Mouse (Mus musculus) 3T3-L1 (cell line): ENCODE results near the gene Ptch1.
A peak's percentile ranks its signal among the peaks of the same experiment; 100 is the strongest.

Source experiments
- DNase-seq: peaks from one replicate; pipeline ENCODE4 v3.0.0-alpha.2; 2015; ENCODE audit warnings: low read depth, low spot score

The Ptch1 gene

GRCm38 (mm10) chr13:63563781-63564625, 9.4 kb downstream of the Ptch1 start:
- peak; percentile 62 for DNase-seq

- peak; percentile 64 for DNase-seq
Measured at GRCm38 (mm10) chr13:63562972-63563780, 10.2 kb downstream of the Ptch1 start.

GRCm38 (mm10) chr13:63562141-63562971, 11.0 kb downstream of the Ptch1 start:
- DNase-seq: peak; percentile 20

DNA sequence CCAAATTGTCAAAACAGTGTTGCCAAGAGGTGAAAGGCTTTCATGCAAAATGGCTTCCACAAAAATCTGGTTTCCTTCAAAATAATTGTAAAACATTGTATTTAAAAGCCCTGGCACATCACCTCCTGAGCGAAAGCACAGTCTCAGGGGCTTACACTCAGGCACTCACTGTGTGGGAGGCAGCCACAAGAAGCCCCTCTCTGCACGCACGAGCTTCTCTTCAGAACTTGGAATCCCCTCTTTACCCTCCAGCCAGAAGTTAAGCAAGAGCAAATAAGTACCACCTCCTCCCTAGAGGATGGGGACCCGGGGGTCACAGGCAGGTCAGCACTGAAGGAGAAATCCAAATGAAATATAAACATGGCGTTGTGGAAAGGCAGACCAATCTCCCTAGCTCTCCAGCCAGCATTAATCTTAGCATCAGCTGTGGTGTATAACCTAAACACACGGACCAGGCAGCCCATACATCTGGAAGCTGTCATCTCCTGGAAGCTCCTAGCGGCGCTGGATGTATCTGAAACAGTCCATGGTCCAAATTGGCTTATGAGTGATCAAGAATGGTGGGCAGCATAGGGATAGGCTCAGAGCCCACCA, 15.0 kb downstream of the Ptch1 start:
- no peak for DNase-seq

DNA sequence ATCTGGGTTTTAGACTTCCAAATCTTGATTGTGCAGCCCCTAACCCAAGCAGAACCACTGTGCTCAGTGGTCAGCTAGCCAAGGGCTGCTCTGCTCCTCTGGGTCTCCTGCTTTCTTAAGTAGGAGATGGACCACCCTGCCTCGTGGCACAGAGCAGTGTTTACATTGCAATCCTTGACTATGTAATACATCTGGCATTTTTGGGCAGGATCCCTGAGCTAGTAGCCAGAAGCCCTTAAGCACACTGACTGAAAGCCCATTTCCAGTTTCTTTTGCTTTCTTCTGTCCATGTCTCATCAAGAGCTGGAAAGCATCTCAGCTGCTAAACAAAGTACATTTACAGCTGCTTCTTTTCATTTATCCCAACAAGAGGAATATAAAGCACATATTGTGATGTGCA, 17.0 kb downstream of the Ptch1 start:
- peak; percentile 35 for DNase-seq

DNA sequence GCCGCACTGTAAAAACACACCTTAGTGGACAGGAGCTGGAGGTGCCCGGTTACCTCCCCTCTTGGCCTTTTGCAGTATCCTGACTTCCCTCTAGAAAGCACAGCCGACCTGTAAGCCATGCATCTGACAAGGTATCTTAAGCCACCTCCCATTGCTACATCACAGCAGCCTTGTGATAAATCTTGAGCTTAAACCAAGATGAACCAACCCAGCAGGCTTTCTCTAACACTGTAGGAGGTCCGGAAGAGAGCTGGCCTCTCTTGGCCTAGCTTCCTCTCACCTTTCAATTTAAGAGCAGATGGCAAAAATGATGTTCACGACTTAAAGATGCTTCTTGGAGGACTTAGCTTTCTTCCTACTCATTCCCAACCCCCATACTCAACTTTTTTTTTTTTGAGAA, 17.5 kb downstream of the Ptch1 start:
- DNase-seq: no peak

GRCm38 (mm10) chr13:63554569-63554968, 18.8 kb downstream of the Ptch1 start:
- no peak for DNase-seq

DNA sequence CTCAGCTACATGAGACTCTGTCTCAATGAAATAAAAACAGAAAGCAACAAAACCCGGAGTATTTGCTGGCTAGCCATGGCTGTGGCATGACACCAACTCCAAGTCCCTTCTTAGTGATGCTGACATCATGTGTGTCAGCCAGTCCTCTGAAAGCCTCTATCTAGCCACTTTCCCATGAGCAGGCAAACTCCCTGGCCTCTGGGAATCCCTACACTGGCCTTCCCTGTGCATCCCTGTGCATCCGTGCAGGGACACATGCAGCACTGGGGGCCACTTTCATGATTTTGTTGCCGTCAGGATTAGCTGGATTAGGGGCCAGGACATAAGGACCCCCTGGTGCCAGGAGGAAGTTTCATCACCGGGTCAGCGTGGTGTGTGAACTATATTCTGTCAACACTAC, 20.0 kb downstream of the Ptch1 start:
- no peak for DNase-seq

DNA sequence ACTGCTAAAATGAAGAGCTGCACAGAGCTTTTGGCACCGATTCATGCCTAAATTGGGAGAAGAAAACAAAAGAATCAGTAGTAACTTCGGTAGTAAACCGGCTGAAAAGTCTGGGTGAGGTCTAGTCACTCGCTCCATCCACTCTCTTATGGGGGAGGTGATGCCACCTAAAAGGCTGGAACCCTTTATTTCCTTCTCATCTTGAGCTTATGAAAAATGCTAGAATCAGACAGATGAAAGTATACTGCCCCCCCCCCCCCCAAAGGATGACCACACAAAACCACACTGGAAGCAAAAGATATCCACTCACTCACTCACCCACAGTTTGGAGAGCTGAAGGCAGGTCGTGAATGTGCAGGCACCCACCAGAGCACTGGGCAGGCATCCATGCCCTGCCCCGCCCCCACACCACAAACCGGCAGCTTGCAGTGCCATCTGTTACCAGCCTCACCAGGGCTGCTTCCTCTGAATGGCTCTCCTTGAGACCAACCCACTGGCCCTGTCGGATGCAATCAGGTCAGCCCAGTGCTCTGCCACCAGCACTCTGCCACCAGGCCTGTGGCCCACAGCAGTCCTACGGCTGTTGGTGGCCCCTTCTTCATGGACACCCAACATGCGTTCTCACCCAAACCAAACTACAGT, 21.0 kb downstream of the Ptch1 start:
- no peak for DNase-seq

DNA sequence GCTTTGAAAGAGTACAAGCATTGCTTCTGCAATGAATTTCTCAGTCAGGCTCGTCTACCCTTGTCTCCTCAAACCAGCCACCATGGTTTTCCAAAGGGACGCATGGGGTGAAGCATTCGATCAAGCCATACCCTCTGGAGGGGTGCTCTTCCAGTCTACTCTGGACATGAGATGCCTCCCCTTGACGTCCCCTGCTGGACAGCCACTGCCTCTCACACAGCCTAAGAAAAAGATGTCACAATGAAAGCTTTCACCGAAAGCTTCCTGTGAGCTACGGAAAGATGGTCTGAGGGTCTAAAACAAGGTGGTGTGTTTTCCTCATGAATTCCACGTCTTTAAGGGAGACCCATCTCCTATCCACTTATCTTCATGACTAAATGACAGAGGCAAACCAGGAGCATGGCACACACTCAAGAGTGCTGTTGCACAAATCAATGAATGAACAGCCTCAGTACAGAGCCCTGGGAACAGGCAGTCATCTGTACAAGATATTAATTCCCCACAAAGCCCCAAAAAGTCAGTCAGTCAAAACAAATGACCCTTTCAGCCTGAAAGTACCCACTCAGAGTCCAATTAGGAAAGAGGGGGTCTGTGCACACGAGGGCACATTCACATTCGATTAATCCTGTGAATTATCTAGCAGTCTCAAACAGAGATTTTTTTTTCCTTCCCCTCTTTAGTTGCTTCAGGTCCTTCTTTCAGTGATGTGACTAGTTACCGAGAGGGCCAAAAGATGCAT, 21.7 kb downstream of the Ptch1 start:
- DNase-seq: no peak

- no peak for DNase-seq
Measured at GRCm38 (mm10) chr13:63550367-63550766, 23.0 kb downstream of the Ptch1 start.

DNA sequence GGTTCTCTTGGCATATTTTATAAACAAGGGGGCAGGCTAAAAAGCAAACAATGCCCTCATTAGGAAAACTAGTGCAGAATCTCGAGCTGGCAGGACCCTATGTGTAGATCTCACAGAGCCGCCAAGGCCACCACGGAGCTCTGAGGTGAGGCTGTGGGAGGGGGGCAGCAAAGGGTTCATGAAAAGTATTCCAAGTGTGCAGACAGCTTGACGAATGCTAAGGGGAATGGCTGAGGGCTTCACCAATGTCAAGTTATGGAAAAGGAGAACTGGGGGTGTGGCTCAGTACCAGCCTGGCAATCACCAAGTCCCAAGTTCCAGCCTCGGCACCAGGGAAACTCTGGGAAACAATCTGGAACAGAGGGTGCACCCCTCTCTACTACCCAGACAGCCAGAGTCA, 24.2 kb downstream of the Ptch1 start:
- no peak for DNase-seq

DNA sequence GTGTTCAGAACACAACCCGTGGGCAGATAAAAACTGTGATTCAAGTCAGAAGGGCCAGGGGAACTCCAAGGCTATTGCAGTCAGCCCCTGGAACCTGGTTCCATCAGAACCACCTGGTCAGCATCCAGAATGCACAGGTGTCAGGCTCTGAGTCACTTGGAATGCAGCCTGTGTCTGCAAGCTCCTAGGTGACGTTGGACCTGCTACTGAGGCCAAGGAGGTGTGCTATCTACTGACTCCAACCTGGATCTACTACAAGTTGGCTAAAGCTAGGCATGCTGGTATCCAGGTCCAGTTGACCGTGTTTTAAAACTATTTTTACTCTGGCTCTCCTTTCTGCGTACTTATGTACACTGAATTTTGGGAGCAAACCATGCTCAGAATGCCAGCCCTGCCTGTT, 24.8 kb downstream of the Ptch1 start:
- no peak for DNase-seq

GRCm38 (mm10) chr13:63545291-63545690, 28.1 kb downstream of the Ptch1 start:
- no peak for DNase-seq

DNA sequence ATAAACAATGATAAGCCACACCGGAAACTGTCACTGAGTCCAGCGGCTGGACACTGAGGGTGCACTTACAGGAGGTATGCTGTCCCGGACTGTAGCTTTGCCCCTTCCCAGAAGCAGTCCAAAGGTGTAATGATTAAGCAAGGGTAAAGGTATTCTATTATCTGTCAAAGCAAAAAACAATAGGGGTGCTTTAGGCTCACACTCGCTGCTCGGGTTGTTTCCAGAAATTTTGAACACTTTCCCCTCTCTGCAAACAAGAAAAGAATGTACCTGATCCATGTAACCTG, 28.5 kb downstream of the Ptch1 start:
- DNase-seq: no peak

GRCm38 (mm10) chr13:63544119-63544966, 29.1 kb downstream of the Ptch1 start:
- DNase-seq: no peak

DNA sequence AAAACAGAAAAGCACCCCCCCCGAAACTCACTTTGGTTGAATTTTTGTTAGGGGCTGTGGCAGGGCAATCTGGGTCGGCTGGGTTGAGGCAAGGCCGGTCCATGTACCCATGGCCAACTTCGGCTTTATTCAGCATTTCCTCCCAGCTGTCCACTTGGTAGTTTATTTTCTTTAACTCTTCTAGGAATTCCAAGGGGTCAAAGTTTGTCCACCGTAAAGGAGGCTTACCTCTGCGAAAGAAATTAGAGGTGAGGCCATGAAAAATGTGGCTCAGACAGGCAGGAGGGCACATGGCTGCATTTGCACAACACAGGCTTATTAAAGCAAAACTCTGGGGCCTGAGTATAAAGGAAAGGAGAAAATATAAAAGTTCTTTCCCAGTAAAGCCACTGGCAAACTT, 29.9 kb downstream of the Ptch1 start:
- no peak for DNase-seq

- DNase-seq: no peak
Measured at GRCm38 (mm10) chr13:63542796-63543384, 30.5 kb downstream of the Ptch1 start.

DNA sequence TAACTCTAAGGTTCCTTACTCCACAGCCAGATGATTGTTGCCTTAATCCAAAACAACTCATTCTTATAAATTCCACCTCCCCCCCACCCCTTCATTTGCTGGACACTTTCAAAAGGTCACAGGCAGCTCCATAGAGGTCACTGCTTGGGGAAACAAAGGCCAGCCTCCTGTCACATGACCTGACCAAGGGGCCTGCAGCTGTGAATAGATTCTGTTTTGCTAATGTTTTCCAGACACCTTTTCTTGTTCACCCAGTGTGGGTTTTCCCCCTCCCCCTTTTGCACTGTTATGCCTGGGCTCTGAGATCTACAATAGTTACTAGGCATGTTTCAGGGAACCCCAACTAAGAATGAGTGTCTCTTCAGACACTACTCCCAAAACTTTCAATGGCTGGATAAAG, 31.9 kb downstream of the Ptch1 start:
- DNase-seq: no peak
